Mouse (Mus musculus) ES-Bruce4 (cell line): Measurements from ENCODE around the gene Dicer1.

Experiments
- CTCF ChIP-seq: IDR thresholded peaks from one replicate; pipeline ENCODE4 v1.8.1; 2011; ENCODE audit warnings: low read depth, low read length
- EP300 ChIP-seq: IDR thresholded peaks from 2 replicates; pipeline ENCODE4 v1.6.1; 2011; ENCODE audit warnings: low read depth, low read length; ENCODE audit not compliant: insufficient read depth
- POLR2A ChIP-seq: IDR thresholded peaks from one replicate; pipeline ENCODE4 v1.8.1; 2011; ENCODE audit warnings: low read length; ENCODE audit not compliant: insufficient read depth

- TF ChIP-seq CTCF (no peak), POLR2A (no peak), EP300 (no peak)
Observed at GRCm38 (mm10) chr12:104747252-104747651, 4.5 kb downstream of the Dicer1 start.
